Mouse (Mus musculus) gastrocnemius, postnatal 10 days (tissue): Measurements from ENCODE around the gene Acat2. TPM values are rescaled to one million over a fixed set of nuclear protein-coding genes. Genes with fewer than 3 reads are reported as not detected.
A peak's percentile ranks its signal among the peaks of the same experiment; 100 is the strongest.
"Not testable (repeated sequence)": the region's sequence is repeated elsewhere in the genome, so short reads cannot be mapped to it uniquely, and the experiment has no call there.

ENCODE experiments used
- DNase-seq: peaks from one replicate; pipeline ENCODE4 v3.0.0; 2021; ENCODE audit warnings: mixed read lengths
- total RNA-seq, 2 experiments: library from RNA; stranded (reverse); gene quantifications; 2 replicates each; pipeline ENCODE4 v1.2.3; 2021

Acat2 gene
- total RNA-seq, 2 experiments from 2014 or later, result 11.8 to 12.0 TPM

GRCm38 (mm10) chr17:12959377-12959776, 1.2 kb downstream of the Acat2 start:
- DNase-seq, result not testable (repeated sequence)

DNA sequence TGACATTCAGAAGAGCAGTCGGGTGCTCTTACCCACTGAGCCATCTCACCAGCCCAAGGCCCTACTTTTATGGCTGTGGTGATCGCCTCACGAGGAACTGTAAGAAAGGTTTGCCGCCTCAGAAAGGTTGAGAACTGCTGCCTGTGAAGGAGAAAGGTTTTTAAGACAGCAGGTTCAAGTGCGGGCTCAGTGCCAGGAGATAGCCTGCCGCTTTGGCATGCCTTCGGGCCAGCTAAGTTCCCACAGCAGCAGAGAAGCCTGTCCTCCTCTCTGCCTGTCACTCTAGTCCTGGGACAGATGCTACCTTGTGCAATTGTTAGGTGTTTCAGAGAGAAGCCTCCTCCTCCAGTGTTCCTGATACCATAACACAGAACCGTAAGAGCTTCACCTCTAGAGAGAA, 3.9 kb downstream of the Acat2 start:
- DNase-seq, result no peak

GRCm38 (mm10) chr17:12949669-12950068, 10.9 kb downstream of the Acat2 start:
- no peak for DNase-seq

DNA sequence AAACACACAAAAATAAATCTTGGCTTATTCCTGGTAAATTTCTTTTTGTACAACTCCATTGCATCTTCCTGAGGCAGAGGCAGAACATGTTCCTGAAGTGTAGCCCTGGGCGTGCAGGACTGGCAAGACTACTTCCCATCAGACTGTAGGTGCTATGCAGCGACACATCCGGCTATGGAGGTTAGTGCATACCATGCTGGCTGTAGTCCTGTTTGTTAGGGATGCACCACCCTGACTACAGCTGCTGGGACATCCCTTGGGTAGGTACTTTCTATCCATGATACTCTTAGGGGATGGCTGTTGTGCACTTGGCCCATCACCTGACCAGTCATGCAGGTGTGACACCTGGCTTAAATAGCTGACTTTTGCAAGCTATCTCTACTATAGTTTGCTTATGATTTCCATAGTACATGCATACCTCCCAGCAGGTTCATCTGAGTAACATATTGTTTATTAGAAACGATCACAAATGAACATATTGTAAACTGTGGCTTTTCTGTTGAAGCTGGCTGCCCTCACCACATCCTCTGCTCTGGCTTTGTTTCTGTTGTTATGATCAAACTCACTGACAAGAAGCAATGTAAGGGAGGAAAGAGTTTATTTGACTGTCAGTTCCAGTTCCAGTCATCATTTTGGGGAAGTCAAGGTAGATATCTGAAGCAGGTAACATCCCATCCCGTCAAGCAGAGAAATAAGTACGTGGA, 17.9 kb downstream of the Acat2 start:
- no peak for DNase-seq

GRCm38 (mm10) chr17:12941543-12942260, 18.8 kb downstream of the Acat2 start:
- DNase-seq, result no peak

- DNase-seq, result no peak
Observed at GRCm38 (mm10) chr17:12940151-12940805, 20.3 kb downstream of the Acat2 start, which contains the start of gene Acat3. TSS of gene Acat3 (minus strand) at chr17:12940600.

- not testable (repeated sequence) for DNase-seq
Observed at GRCm38 (mm10) chr17:12939377-12940148, 21.0 kb downstream of the Acat2 start.

DNA sequence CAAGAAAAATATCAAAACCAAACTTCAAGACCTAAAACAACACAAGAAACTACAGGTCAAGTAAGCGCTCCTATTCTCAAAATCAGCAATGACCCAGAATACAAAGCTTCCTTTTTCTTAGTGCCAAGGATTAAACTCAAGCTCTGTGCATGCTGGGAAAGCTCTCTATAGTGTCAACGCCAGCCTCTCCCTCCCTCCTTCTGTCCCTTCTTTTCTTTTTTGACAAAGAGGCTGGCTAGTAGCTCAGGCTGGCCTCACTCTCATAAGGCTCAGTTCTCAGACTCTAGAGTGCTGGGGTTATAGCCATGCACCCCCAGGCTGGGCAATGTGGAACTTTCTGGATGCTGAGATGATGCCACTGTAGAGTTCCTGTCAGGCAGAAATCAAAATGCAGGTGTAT, 22.5 kb downstream of the Acat2 start:
- no peak for DNase-seq

DNA sequence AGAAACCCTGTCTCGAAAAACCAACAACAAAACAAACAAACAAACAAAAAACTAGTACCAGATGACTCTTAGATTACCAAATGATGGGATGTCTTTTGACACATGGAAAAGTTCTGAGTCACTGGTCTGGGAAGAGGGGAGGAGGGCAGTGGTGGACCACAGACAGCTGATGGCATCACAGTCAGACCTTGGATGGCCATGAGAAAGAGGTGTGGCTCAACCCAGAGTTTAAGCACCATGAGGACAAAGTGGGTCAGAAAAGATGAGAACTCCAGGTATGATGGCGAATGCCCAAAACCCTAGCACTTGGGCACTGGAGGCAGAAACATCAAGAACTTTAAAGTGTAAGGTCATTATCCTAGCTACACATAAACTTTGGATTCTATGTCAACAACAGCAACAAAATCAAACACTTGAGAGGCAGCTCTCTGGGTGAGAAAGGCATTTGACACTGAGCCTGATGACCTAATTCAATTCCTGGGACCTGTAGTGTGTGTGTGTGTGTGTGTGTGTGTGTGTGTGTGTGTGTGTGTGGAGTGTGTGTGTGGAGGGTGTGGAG, 23.1 kb downstream of the Acat2 start:
- no peak for DNase-seq

DNA sequence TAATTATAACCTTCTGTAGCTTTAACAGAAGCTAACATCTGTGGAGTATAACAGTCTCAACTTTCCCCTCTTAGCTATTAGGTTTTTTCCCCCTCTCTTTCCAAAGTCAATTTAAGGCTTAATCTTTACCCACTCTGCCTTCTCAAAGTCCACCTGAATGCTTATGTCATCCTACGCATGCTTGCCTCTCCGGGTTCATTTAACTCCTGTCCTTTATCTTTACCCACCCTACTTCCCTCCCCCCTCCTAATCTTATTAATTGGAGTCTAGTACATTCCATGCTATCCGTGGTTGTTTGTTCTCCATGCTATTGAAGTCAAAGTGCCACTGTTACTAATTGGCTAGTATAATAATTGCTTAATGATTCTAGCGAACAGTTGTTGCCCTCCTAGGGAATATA, 24.8 kb downstream of the Acat2 start:
- no peak for DNase-seq

DNA sequence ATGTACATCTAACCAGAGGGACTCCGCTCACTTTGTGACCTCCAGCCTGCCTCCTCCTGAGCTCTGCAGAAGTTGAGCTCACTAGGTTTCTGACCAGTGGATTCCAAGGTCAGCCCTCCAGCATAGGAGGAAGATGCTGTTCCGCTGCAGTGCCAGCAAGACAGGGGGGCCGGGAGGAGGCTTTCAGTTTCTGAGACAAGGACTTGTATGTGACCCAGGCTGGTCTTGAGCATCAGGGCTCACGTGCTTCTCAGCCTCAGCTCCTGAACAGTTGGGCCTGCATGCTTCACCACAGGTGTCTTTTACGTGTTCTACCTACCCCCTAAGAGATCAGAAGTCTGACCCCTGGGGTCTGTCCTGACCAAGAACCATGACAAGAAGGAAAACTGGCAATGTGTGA, 29.0 kb downstream of the Acat2 start:
- not testable (repeated sequence) for DNase-seq

DNA sequence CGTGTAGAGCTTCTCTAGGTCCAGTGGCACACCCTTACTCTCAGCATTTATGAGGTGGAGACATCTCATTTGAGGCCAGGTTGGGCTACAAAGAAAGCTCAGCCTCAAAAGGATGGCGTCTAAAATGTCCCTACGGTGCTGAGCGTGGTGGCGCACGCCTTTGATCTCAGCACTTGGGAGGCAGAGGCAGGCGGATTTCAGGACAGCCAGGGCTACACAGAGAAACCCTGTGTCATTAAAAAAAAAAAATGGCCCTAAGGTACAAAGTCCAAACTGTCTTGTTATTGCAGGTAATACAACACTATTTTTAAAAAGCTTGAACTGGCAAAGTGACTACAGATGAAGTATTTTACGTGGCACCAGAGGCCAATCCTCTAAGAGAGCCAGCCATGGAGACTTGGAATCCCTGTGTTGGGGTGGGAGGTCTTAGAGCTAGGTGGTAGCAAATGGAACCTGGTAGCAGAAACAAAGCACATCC, 34.8 kb downstream of the Acat2 start:
- DNase-seq, result no peak

DNA sequence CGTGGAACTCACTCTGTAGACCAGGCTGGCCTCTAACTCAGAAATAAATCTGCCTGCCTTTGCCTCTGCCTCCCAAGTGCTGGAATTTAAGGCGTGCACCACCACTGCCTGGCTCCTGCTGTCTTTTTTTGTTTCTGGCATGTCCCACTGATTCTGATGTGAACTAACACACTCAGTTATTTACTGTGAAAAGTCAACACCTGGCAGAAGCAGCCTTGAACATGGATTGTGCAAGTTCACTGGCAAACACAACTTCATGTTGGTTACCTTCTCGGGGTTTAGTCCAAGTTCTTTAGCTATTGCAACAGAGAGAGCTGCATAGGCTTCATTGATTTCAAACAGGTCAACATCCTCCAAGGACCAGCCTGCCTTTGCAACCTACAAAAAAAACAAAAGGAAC, 35.5 kb downstream of the Acat2 start:
- DNase-seq, result no peak

DNA sequence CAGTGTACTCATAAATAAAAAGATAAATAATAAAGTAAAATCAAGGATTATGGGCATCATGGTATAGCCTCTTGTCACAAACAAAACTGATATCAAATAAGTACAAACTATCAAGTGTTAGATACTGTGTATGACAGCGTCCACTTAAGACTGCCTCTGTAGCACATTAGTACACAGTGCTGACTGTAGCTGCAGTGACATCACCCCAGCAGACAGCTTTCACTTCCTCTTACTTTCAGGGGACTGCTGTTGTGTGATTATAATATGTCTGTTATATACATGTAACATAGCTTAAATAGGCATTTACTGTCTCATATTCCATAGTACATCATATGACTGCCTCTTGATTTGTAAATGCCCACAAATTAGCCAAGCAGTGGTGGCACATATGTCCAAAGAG, 39.5 kb downstream of the Acat2 start:
- DNase-seq, result no peak

- DNase-seq, result peak; percentile 55
Observed at GRCm38 (mm10) chr17:12916588-12917380, 43.8 kb downstream of the Acat2 start.

- DNase-seq, result peak; percentile 94
Observed at GRCm38 (mm10) chr17:12915881-12916583, 44.5 kb downstream of the Acat2 start, which contains the start of gene Mrpl18. TSS of gene Mrpl18 (minus strand) at chr17:12916345.

DNA sequence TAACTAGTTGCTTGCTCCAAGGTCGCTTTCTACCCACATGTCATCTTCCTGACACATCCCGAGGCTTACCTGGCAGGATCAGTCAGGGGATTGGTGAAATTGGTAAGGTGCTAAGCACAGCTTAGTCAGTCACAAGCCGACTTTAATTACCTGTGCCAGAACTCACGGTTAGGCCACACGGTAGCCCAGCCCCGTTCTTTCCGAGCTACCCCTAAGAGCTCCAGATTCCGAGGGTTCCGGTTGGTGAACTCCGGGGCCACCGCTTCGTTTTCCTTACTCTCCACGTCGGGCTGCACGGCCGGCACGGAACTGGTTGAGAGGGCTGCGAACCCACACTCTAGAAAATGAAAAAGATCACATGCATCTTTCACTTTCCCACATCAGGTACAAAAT, 45.1 kb downstream of the Acat2 start, which contains the start of gene Tcp1:
Gene Tcp1 (plus strand): TSS at position 214 of the 393 bp plus-strand sequence.
- no peak for DNase-seq

DNA sequence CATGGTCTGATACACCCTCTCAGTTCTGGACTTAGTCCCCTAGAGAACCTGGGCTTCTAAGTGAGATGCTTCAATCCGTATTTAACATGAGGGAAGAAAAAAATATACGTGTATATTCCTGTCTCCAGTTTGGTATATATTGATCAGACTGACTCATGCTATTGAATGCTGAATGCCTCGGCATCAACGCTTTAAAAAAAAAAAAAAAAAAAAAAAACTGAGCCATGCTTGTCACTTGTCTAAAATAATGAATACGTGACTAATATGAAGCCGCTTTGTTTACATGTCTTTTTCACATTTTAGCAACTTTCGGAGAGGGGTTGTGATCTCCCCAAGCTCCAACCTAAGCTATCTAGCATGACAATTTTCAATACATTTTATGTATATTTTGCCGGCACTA, 50.2 kb downstream of the Acat2 start:
- DNase-seq, result no peak

- DNase-seq, result no peak
Observed at GRCm38 (mm10) chr17:12909361-12910280, 50.9 kb downstream of the Acat2 start, which contains the start of gene Pnldc1. TSS of gene Pnldc1 (minus strand) at chr17:12910230.
